Mouse (Mus musculus) gastrocnemius, adult 2 months (tissue): ENCODE data around the gene Gm15737. TPM values are rescaled to one million over a fixed set of nuclear protein-coding genes. Genes with fewer than 3 reads are reported as not detected.

Experiments
- DNase-seq: peaks from one replicate; pipeline ENCODE4 v3.0.0; 2022
- H3K27ac ChIP-seq: fragments of 200-600 bp; 2 replicates; pipeline ENCODE4 v1.8.1; 2022; ENCODE audit warnings: mild to moderate bottlenecking
- H3K4me3 ChIP-seq: fragments of 200-600 bp; 2 replicates; pipeline ENCODE4 v1.8.1; 2022; ENCODE audit warnings: mild to moderate bottlenecking, moderate library complexity
- CTCF ChIP-seq: fragments of 200-600 bp; IDR thresholded peaks from 2 replicates; pipeline ENCODE4 v1.8.1; 2022; ENCODE audit warnings: antibody characterized with exemption, mild to moderate bottlenecking, moderate library complexity
- intact Hi-C: fragments of 180-260 bp; cut with DNase I; formaldehyde crosslinking; loops from one replicate; pipeline ENCODE4 v1.15.1; 2025
- total RNA-seq, 2 experiments: library from RNA; stranded (reverse); gene quantifications; 2 replicates each; pipeline ENCODE4 v1.2.3; 2021

Gm15737 gene
- total RNA-seq, 2 experiments from 2014 or later = 0.50 to 0.51 TPM

DNA sequence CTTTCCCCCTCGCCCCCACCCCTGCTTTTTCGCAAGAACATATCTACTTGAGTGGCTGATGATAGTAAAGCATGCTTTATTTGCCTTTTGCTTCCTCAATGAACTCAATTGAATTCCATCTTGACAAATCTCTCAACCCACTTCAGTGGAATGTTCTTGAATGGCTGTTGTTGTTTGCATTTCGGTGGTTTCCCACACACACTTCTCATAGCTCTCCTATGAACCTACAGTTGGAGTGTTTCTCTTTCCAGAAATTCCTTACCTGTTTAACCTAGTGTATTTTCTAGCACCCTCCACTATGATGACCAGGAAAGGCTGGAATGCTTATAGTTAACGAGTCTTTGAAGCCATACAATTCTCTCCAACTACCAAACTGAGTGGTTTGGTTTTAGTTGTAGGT, 14.3 kb upstream of the Gm15737 start:
- no peak overlapping the region for H3K4me3 ChIP-seq
- intact Hi-C loops = no loop called here
- TF ChIP-seq CTCF = no peak
- no peak overlapping the region for H3K27ac ChIP-seq
- no peak for DNase-seq

DNA sequence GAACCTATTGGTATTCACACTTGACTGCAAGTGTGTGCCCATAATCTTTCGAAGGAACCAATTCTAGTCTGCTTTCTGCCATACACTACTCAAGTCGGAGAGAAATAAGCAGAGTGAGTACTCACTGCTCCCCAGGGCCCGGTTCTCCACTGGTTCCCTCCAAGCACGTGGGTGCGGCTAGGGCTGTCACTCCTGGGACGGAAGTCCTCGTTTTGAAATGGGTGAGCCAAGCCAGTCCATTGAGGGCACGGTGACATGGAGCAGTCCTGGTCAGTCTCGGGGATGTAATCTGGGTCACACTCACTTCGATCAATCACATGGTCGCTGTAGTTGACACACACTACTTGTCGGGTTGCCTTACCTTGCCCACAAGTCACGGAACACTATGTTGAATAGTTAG, 11.4 kb upstream of the Gm15737 start:
- no peak overlapping the region for H3K4me3 ChIP-seq
- DNase-seq = no peak
- H3K27ac ChIP-seq = peak overlapping the region; percentile 70
- intact Hi-C loops = no loop called here
- TF ChIP-seq CTCF = no peak

DNA sequence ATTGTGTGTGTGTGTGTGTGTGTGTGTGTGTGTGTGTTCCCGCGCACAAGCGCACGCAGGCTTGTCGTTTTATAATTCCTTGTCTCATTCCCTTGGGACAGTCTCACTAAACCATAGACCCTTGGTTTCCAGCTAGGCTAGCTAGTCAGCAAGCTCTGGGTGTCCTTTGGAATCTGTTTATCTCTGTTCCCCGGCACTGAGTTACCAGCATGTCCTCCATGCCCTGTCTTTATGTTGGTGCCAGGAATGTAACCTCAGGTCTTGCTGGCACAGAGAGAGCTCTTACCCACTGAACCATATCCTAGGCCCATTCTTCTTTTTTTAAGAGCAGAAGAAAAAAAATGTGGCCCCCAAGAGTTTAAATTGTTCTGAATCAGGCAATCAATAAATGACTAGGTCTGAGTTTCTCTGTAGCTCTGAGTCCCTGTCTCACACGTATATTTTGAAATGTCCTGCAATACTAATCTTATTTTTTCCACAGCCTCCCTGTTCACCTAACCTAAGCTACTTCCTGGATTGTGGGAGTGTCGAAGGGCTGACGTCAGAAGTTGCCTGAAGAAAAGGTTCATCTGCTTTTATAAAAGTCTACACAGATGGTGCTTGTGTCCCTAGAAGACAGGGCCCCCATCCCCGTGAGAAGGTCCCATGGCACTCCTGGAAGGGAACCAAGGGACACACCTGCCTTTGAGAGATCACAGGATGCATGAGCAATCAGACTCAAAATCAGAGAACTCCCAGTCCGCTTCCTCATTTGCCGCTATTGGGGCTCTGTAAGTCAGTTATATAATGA, 10.2 kb upstream of the Gm15737 start:
- intact Hi-C loops = no loop called here
- TF ChIP-seq CTCF = no peak
- peak overlapping the region; percentile 58 for H3K27ac ChIP-seq
- peak; percentile 28 for DNase-seq
- H3K4me3 ChIP-seq = no peak overlapping the region

DNA sequence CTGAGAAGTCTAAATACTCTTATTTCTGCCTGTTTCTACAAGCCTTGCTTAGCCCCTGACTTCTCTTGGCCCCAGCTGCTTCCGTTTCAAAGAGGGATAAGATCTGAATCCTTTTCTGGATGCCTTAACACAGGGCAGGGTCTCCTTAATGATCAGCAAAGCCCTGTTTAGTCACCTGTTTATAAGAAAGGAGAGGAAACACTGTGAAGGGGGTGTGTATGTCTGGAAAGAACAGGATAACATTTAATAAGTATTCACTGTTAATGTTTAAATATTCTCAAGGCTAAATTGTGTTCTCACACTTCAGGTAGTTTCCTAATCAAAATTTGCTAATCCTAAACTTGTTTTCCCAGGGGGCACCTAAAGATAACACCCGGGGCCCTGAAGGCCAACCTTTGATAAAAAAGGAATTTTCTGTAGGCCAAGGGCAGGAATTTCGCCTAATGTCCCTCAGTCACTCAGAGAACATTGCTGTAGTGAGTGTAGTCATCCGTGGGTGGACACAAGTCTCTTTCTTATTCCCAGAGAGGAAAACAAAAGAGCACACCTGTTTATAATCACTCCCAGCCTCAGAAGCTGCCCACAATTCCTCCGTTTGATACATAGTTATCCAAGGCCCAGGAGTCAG, 8.8 kb upstream of the Gm15737 start:
- Histone ChIP-seq H3K4me3 (no peak overlapping the region), H3K27ac (0 out of 2 replicates have a peak overlapping the region, but pooled peaks have one; percentile 21)
- TF ChIP-seq CTCF = no peak
- intact Hi-C loops = no loop called here
- no peak for DNase-seq

DNA sequence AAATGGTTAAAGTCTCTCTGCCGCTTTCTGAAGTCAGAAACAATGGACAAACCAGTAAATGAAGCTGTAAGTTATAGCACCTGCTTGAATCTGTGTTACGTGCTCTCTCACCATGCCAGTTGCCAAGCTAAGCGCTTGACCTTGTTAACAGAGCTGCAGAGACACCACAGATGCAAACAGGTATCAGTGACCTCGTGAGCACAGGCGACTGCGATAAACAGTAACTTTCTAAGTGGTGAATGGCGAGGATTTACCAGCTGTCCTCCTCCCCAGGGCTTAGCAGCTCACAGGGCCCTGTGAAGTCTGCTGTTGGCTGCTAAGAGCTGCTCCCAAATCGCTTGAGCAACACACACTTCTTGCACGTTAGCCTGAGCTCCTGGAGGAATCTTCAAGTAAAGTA, 6.6 kb upstream of the Gm15737 start:
- intact Hi-C loops = no loop called here
- DNase-seq = no peak
- TF ChIP-seq CTCF = no peak

DNA sequence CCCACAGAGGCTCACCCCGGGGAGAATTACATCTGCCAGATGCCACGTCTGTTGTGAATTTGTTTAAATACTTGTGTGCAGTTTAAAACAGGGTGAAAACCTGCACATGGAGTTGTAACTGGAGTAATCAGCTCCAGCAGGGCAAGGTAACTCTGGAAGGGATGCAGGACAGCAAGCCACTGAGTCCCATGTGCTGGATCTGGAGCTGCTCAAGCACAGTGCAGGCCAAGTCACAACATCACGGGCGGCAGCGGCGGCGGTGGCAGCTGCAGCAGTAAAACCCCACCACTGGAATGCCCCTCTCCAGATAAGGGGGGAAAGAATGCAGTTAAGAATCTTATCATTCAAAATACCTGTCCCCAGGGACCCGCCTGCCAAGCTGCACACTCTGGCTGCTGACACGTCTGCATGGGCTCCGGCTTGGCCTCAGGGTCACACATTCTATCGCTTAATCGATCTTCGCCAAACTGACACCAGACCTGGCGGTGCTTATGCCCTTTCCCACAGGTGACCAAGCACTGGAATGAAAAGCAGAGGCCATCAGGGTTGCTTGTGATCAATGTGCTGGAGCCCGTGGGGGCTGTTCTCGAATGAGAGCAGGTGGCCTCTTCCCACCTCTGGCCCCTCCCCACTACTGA, 544 bp downstream of the Gm15737 start:
- Histone ChIP-seq H3K27ac (peak overlapping the region; percentile 97), H3K4me3 (peak overlapping the region; percentile 69)
- no peak for TF ChIP-seq CTCF
- intact Hi-C loops = loop anchor here (2.0 to 5.0 kb wide), 4 partner anchors 19 to 82 kb away; partner anchors contain the start of gene Adamts9
- peak; percentile 78 for DNase-seq

More for the DNA sequence above, 6.6 kb upstream of the Gm15737 start:
- Histone ChIP-seq H3K27ac (peak overlapping the region; percentile 46), H3K4me3 (no peak overlapping the region)

DNA sequence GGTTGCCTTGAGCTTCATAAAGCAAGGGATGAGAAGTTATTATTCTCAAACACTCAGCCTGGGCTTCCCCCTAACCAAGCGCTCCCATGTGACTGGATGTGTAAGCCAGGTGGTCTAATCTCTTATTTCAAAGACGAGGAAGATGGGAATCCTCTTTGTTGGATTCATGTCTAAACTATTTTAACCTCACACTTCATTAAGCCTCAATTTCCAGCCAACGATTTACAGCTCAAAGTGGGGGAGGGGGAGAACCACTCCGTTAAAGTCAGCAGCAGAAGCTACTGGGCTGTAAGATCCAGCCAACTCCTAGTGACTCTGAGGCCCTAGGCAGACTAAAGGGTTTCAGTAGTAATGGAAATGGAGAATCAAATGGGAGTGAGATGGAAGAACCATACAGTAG, 2.7 kb downstream of the Gm15737 start:
- no peak for TF ChIP-seq CTCF
- Histone ChIP-seq H3K4me3 (no peak overlapping the region), H3K27ac (peak overlapping the region; percentile 38; the same call in 1 of the 2 replicates)
- intact Hi-C loops = loop anchor here (2.0 to 5.0 kb wide), 3 partner anchors 35 to 85 kb away; partner anchors contain the start of gene Adamts9
- DNase-seq = no peak

DNA sequence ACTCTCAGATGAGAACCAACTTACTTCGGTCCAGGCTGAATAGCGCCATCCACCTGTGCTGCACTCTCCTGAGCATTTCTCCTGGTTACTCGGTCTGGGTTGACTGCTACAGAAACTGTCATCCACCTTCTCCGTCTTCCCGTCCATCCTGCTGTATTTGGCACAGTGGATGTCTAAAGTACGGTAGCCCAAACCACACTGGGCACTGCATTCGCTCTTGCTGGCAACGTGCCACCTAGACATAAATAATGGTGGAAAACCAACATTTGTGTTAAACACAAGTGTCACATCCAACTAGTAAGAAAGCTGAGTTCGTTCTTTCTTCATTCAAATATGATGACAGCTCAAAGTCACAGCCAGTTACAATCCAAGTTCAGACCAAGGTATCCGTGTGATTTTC, 3.6 kb downstream of the Gm15737 start:
- Histone ChIP-seq H3K4me3 (no peak overlapping the region), H3K27ac (no peak overlapping the region)
- no peak for TF ChIP-seq CTCF
- intact Hi-C loops = loop anchor here (5.0 kb wide), 2 partner anchors 70 to 85 kb away; partner anchors contain the start of gene Adamts9
- DNase-seq = no peak

DNA sequence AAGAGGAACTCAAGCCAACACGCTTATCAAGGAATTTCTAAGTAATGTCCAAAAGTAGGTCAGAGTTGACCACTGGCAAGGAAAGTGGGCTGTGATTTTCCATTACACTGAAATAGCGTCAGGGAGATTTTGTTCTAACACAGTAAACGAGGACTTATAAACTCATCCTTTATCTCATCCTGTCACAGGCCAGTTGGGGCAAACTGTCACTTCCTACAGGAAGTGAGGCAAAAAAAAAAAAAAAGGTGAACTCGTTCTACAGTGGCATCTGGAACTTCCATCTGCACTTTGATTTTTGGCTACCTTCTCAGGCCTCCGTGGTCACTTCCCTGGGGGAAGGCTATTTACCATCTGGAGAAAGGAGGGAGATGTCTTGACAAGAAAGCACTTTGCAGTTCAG, 5.7 kb downstream of the Gm15737 start:
- Histone ChIP-seq H3K27ac (peak overlapping the region; percentile 68), H3K4me3 (no peak overlapping the region)
- DNase-seq = no peak
- TF ChIP-seq CTCF = no peak
- intact Hi-C loops = loop anchor here (5.0 kb wide), 2 partner anchors 67 to 88 kb away; partner anchors contain the start of gene Adamts9

DNA sequence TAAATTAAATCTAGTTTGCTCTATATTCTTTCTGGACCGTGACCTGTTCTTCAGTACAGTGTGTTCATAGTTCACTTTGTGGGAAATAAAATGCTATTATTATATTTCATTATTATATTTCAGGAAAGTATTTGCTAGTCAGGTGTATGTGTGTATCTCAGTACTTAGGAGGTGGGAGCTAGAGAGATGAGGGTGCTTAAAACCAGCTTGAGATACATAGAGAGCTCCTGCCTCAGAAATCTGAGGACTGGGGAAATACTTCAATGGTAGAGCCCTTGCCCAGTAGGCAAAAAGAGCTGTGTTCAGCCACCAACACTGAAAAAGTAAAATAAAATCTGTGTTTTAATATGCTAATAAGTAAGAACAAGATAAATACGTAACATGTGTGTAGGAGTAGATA, 6.2 kb downstream of the Gm15737 start:
- no peak for DNase-seq
- Histone ChIP-seq H3K4me3 (no peak overlapping the region), H3K27ac (peak overlapping the region; percentile 68)
- TF ChIP-seq CTCF = no peak
- intact Hi-C loops = no loop called here

DNA sequence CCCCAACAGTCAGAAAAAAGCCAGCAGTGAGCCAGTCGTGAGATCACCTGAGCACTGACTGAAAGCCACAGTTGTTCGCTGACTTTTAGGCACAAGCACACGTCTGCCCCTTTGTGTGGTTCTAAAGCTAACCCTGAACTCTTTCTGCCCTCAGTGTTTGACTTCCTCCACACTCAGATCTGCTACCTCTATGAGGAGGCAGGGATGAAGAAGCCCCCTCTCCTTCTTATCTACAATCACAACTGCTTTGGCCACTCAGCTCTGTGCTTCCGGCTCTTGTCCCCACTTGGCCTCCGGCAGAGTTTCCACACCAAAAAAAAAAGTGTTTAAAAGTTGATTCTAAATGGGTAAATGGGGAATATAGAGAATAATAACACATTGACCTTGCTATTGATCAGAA, 7.0 kb downstream of the Gm15737 start:
- no peak overlapping the region for H3K4me3 ChIP-seq
- TF ChIP-seq CTCF = no peak
- no peak for DNase-seq
- H3K27ac ChIP-seq = peak overlapping the region; percentile 68
- intact Hi-C loops = no loop called here

DNA sequence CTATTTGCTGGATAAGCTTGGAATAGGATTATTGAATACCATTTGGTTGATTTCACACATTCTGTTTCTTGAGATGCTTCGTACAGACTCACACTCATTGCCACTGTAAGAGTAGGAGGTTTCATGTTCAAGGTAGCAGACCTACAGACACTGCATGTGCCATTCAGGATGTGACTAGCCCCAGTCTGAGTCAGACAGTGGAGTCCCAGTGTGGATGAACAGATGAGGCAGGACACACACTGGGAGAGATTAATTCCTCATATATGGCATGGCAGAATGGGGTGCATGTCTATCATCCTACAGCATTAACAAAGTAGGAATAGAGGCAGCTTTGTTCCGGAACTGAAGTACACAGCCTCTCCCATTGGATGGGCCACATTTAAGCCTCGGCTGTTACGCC, 8.1 kb downstream of the Gm15737 start:
- DNase-seq = no peak
- intact Hi-C loops = no loop called here
- Histone ChIP-seq H3K27ac (no peak overlapping the region), H3K4me3 (no peak overlapping the region)
- no peak for TF ChIP-seq CTCF

DNA sequence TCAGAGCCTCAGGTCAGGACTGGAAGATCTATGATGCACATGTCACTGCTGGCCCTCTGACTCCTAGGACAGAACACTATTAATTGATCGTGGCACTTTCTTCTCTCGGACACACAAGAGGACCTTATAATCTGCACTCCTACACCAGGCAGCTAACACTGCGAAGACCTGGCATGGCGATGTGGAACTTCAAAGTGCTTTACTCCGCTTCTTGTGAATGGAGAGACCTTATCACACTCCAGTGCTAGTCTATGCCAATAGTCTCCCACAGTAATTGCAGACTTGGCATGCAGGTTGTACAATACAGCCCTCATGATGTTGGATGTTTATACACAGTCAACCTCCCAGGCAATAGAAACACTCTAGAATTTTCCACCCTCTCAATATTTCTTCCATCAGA, 9.6 kb downstream of the Gm15737 start:
- Histone ChIP-seq H3K4me3 (no peak overlapping the region), H3K27ac (no peak overlapping the region)
- DNase-seq = no peak
- intact Hi-C loops = no loop called here
- no peak for TF ChIP-seq CTCF
